ENCODE assay signal across 34 mouse cellular contexts in genomic region chr10:105803461-105803860, GRCm38 (mm10).
"Had no signal": no experiment of that assay in that cellular context is flagged by ENCODE, and none has a peak within 500 bp of the region (broad histone marks: within the 10 kb centered on the region; RNA-seq: fewer than 3 reads in every experiment).

No protein-coding gene starts in this region.

- H3K4me1 ChIP-seq: heart, embryonic 12.5 days; heart, embryonic 13.5 days; heart, embryonic 15.5 days; hindbrain, embryonic 10.5 days; hindbrain, embryonic 12.5 days; hindbrain, embryonic 13.5 days; hindbrain, embryonic 15.5 days; intestine, embryonic 15.5 days; kidney, embryonic 15.5 days had no signal

- H3K27ac ChIP-seq: heart, embryonic 13.5 days; heart, embryonic 15.5 days; hindbrain, embryonic 10.5 days; hindbrain, embryonic 12.5 days; hindbrain, embryonic 13.5 days; hindbrain, embryonic 14.5 days; hindbrain, embryonic 15.5 days; hindbrain, postnatal 0 days; intestine, embryonic 15.5 days; kidney, embryonic 15.5 days; kidney, postnatal 0 days; layer of hippocampus, adult 2 months; left cerebral cortex, adult 2 months had no signal

- ATAC-seq: hindbrain, embryonic 16.5 days; hindbrain, postnatal 0 days; inflammation-experienced regulatory T-cells, adult 6 months; intestine, embryonic 15.5 days; intestine, embryonic 16.5 days; intestine, postnatal 0 days had no signal

- H3K36me3 ChIP-seq: heart, embryonic 15.5 days; hindbrain, embryonic 10.5 days; hindbrain, embryonic 12.5 days; hindbrain, embryonic 13.5 days; hindbrain, embryonic 15.5 days; intestine, embryonic 15.5 days; kidney, embryonic 15.5 days had no signal

- H3K27me3 ChIP-seq: heart, embryonic 12.5 days; heart, embryonic 13.5 days; heart, embryonic 15.5 days; hindbrain, embryonic 12.5 days; hindbrain, embryonic 13.5 days; hindbrain, embryonic 15.5 days; intestine, embryonic 15.5 days; kidney, embryonic 15.5 days had no signal

- H3K4me3 ChIP-seq: heart, embryonic 12.5 days; heart, embryonic 13.5 days; heart, embryonic 15.5 days; hindbrain, embryonic 10.5 days; hindbrain, embryonic 12.5 days; hindbrain, embryonic 13.5 days; hindbrain, embryonic 15.5 days; intestine, embryonic 15.5 days; kidney, embryonic 15.5 days; layer of hippocampus, adult 2 months; left cerebral cortex, adult 2 months had no signal

- DNase-seq: heart, postnatal 10 days; heart, postnatal 14 days; heart, postnatal 36 days; heart, postnatal 4 days; kidney, adult 11 months; kidney, adult 18-20 months; kidney, adult 2 months; kidney, adult 8-10 months; kidney, adult 9 months; kidney, postnatal 10 days; kidney, postnatal 14 days; kidney, postnatal 25 days; kidney, postnatal 36 days; kidney, postnatal 4 days; layer of hippocampus, adult 9-11 months; layer of hippocampus, postnatal 36 days had no signal

- H3K9ac ChIP-seq: heart, embryonic 12.5 days; heart, embryonic 13.5 days; heart, embryonic 15.5 days; hindbrain, embryonic 12.5 days; hindbrain, embryonic 13.5 days; hindbrain, embryonic 14.5 days; hindbrain, embryonic 15.5 days; intestine, embryonic 15.5 days; kidney, embryonic 15.5 days had no signal

- H3K9me3 ChIP-seq: heart, embryonic 12.5 days; heart, embryonic 13.5 days; heart, embryonic 15.5 days; hindbrain, embryonic 10.5 days; hindbrain, embryonic 12.5 days; hindbrain, embryonic 13.5 days; hindbrain, embryonic 15.5 days; intestine, embryonic 15.5 days; kidney, embryonic 15.5 days had no signal
